Mouse (Mus musculus) liver, embryonic 14.5 days (tissue): ENCODE results near the gene Pirt.

Experiments
- CTCF ChIP-seq: IDR thresholded peaks from 2 replicates; pipeline ENCODE4 v1.5.1; 2016; ENCODE audit warnings: antibody characterized with exemption, low read depth, control low read depth
- EP300 ChIP-seq: IDR thresholded peaks from 2 replicates; pipeline ENCODE4 v1.6.1; 2016; ENCODE audit warnings: antibody characterized with exemption, low read depth

DNA sequence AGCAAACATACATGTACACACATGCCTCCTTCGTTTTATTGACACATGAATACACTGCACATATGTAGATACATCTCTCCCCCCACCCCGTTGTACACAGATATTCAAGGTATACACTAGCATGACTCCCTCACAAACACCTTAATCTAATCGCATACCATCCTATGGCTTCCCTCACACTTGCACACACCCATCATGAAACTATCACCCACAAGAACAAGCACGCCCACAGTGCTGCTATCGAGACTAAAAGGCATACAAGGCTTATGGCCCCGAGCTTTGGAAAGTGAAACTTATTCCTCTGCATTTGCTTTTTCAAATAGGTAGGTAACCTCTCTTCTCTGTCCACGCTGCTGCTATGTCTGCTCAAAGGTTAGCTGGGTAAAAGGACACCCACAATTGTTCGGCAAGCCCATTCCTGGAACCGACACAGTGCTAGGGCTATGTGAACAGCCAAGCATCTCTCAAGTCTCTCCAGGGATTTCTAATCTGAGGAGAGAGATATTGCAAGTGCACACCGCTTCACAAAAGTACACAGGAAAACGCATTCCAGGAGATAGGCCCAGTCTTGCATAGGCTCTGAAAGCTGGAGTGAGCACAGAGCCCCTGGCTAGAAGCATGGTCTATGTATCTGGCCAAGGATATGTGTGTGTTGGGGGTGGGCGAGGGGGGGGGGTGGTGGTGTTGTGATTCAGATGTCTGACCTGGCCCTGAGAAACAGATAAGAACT is 49.8 kb downstream of the Pirt start:
- TF ChIP-seq EP300 (no peak), CTCF (no peak)
